Mouse (Mus musculus) embryo, embryonic 9.5 days (tissue): ENCODE results near the gene Zcchc3.

Source experiments
- DNase-seq: peaks from one replicate; pipeline ENCODE4 v3.0.0-alpha.2; 2017; ENCODE audit errors: extremely low spot score

Zcchc3 gene

GRCm38 (mm10) chr2:152409781-152410180, 5.0 kb downstream of the Zcchc3 start:
- DNase-seq = no peak

- peak; percentile 94 for DNase-seq
Measured at GRCm38 (mm10) chr2:152406126-152406525, 8.7 kb downstream of the Zcchc3 start.

GRCm38 (mm10) chr2:152399122-152399542, 15.7 kb downstream of the Zcchc3 start:
- DNase-seq = no peak

GRCm38 (mm10) chr2:152398691-152399090, 16.1 kb downstream of the Zcchc3 start:
- peak; percentile 94 for DNase-seq

GRCm38 (mm10) chr2:152397680-152398435, 17.0 kb downstream of the Zcchc3 start, which contains the start of gene Sox12:
TSS of gene Sox12 (minus strand) at chr2:152398063.
- DNase-seq = peak; percentile 97

GRCm38 (mm10) chr2:152397004-152397589, 17.7 kb downstream of the Zcchc3 start:
- DNase-seq = peak; percentile 81

- peak; percentile 98 for DNase-seq
Measured at GRCm38 (mm10) chr2:152396110-152397003, 18.5 kb downstream of the Zcchc3 start.

GRCm38 (mm10) chr2:152395271-152395920, 19.4 kb downstream of the Zcchc3 start:
- no peak for DNase-seq

GRCm38 (mm10) chr2:152393225-152394017, 21.4 kb downstream of the Zcchc3 start:
- DNase-seq = no peak

- DNase-seq = peak; percentile 59
Measured at GRCm38 (mm10) chr2:152392786-152393185, 22.0 kb downstream of the Zcchc3 start.

GRCm38 (mm10) chr2:152384191-152384590, 30.6 kb downstream of the Zcchc3 start:
- DNase-seq = no peak

GRCm38 (mm10) chr2:152376345-152376741, 38.5 kb downstream of the Zcchc3 start, which contains the start of gene Nrsn2:
TSS of gene Nrsn2 (minus strand) at chr2:152376638.
- no peak for DNase-seq

- peak; percentile 53 for DNase-seq
Measured at GRCm38 (mm10) chr2:152375652-152376344, 39.0 kb downstream of the Zcchc3 start.

- no peak for DNase-seq
Measured at GRCm38 (mm10) chr2:152373547-152373946, 41.3 kb downstream of the Zcchc3 start.

GRCm38 (mm10) chr2:152372661-152373060, 42.2 kb downstream of the Zcchc3 start:
- no peak for DNase-seq

- no peak for DNase-seq
Measured at GRCm38 (mm10) chr2:152372104-152372503, 42.7 kb downstream of the Zcchc3 start.

GRCm38 (mm10) chr2:152368532-152369140, 46.2 kb downstream of the Zcchc3 start:
- DNase-seq = peak; percentile 69

- DNase-seq = no peak
Measured at GRCm38 (mm10) chr2:152367917-152368316, 46.9 kb downstream of the Zcchc3 start.

- DNase-seq = peak; percentile 81
Measured at GRCm38 (mm10) chr2:152363245-152364147, 51.3 kb downstream of the Zcchc3 start.
